Mouse (Mus musculus): Measurements from ENCODE around the gene Ptma. TPM values are rescaled to one million over a fixed set of nuclear protein-coding genes. Genes with fewer than 3 reads are reported as not detected.

The Ptma gene
- polyA plus RNA-seq, 1 experiment = 672 TPM

- 93% methylated on average over 4 of the region's 4 CpGs for WGBS
- no peaks in the 10 kb centered on the region for H3K27me3 ChIP-seq (ENCODE audit: control insufficient read depth, insufficient read depth, low read length)
- no peak for DNase-seq
- no peak overlapping the region for H3K4me3 ChIP-seq (replicated peaks; ENCODE audit: insufficient read depth, low read depth, low read length)
- TF ChIP-seq POLR2A (IDR thresholded peaks at IDR 0.05; ENCODE audit: borderline replicate concordance, insufficient read depth, low read length) = no peak
- H3K27ac ChIP-seq (ENCODE audit: insufficient read depth, low read length) = no peak overlapping the region
- H3K4me1 ChIP-seq (ENCODE audit: control insufficient read depth, insufficient read depth, low read length) = no peaks in the 10 kb centered on the region; the same call in 1 of the 2 replicates
These were observed 36.6 kb upstream of the Ptma start for GRCm38 (mm10) chr1:86489901-86490300.

- no peak for DNase-seq
- no peak overlapping the region for H3K27ac ChIP-seq (ENCODE audit: insufficient read depth, low read length)
- H3K4me3 ChIP-seq (replicated peaks; ENCODE audit: insufficient read depth, low read depth, low read length) = no peak overlapping the region
- H3K4me1 ChIP-seq (ENCODE audit: control insufficient read depth, insufficient read depth, low read length) = no peaks in the 10 kb centered on the region; the same call in 1 of the 2 replicates
- WGBS = 57% methylated on average over 3 of the region's 3 CpGs
- no peaks in the 10 kb centered on the region for H3K27me3 ChIP-seq (ENCODE audit: control insufficient read depth, insufficient read depth, low read length)
- no peak for TF ChIP-seq POLR2A (IDR thresholded peaks at IDR 0.05; ENCODE audit: borderline replicate concordance, insufficient read depth, low read length)
- TF ChIP-seq CTCF (IDR thresholded peaks at IDR 0.05; ENCODE audit: borderline replicate concordance, insufficient read depth, low read depth, low read length) = no peak
These were observed 35.8 kb upstream of the Ptma start for GRCm38 (mm10) chr1:86490697-86491096.

DNA sequence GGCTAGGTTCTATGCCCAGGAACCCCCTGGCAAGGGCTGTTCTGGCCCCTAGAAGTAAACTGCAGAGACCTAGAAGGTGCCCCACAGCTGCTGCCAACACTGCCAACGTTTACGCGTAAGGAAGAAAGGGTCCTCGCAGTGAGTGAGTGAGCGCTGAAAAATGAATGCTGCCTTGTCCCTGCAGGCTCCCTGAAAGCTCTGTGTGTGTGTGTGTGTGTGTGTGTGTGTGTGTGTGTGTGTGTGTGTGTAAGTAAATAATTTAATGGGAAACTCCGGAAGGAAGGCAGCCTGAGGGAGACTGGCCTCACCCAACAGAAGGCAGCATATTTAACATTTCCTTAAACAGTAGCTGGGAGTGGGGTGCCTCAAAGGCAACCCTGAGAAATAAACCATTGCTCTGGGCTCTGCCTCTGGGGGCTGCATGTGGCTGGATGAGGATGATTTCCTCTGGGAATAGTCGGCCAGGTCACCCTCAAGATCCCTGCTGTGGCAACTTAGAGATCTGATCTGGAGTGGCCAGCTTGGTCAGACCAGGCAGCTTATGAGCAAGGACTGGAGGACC is 34.9 kb upstream of the Ptma start:
- Histone ChIP-seq H3K27me3 (ENCODE audit: control insufficient read depth, insufficient read depth, low read length) (no peaks in the 10 kb centered on the region), H3K27ac (ENCODE audit: insufficient read depth, low read length) (no peak overlapping the region), H3K4me3 (replicated peaks; ENCODE audit: insufficient read depth, low read depth, low read length) (no peak overlapping the region), H3K4me1 (ENCODE audit: control insufficient read depth, insufficient read depth, low read length) (no peaks in the 10 kb centered on the region; the same call in 1 of the 2 replicates)
- DNase-seq = no peak
- TF ChIP-seq CTCF (IDR thresholded peaks at IDR 0.05; ENCODE audit: borderline replicate concordance, insufficient read depth, low read depth, low read length) (no peak), POLR2A (IDR thresholded peaks at IDR 0.05; ENCODE audit: borderline replicate concordance, insufficient read depth, low read length) (no peak)
- WGBS = 53% methylated on average over 7 of the region's 7 CpGs

DNA sequence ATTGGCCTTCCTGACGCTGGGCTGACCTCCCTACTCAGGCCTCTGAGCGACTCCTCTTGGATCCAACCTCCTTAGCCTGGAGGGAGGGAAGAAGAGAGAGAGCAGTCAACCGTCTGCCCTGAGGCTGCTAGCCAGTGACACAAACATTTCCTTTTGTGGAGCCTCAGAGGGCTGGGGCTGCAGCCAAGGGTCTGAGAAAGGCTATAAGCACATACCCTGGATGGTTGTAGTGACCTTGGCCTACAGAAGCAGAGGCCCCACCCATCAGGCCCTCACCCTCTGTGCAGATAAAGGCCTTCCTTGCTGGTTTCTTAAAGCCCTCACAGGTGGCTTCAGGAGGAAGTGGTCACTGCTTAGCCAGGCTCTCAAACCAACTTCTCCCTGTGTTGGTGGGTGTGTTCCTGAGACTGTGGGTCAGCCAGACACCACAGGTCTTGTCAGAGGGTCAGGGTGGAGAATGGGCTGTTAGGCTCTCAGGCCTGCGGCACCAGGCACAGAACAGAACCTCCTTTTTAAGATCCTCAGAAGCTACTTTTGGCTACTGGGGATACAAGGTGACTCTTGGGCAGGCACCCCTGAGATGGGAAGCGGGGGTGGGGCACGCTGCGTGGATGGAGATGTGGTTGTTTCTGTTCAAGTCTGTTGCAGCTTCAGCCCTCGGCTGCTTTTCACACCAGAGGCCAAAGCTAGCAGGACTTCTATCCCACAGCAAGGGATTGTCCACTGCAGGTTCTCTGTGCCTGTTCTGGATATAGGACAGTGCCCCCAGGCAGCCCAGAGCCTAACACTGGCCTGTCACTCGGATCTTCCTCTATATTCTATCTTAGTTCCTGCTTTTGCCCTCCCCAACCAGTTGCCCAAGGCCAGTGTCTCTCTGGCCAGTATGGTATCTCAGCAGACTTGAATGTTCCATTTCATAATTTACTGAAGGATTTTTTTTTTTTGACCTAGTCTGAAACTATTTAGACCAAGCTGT is 34.1 kb upstream of the Ptma start:
- no peak overlapping the region for H3K4me3 ChIP-seq (replicated peaks; ENCODE audit: insufficient read depth, low read depth, low read length)
- H3K27me3 ChIP-seq (ENCODE audit: control insufficient read depth, insufficient read depth, low read length) = no peaks in the 10 kb centered on the region
- WGBS = 69% methylated on average over 9 of the region's 9 CpGs
- no peak for DNase-seq
- no peaks in the 10 kb centered on the region; the same call in 1 of the 2 replicates for H3K4me1 ChIP-seq (ENCODE audit: control insufficient read depth, insufficient read depth, low read length)
- H3K27ac ChIP-seq (ENCODE audit: insufficient read depth, low read length) = no peak overlapping the region
- TF ChIP-seq POLR2A (IDR thresholded peaks at IDR 0.05; ENCODE audit: borderline replicate concordance, insufficient read depth, low read length) = no peak
- TF ChIP-seq CTCF (IDR thresholded peaks at IDR 0.05; ENCODE audit: borderline replicate concordance, insufficient read depth, low read depth, low read length) = no peak

DNA sequence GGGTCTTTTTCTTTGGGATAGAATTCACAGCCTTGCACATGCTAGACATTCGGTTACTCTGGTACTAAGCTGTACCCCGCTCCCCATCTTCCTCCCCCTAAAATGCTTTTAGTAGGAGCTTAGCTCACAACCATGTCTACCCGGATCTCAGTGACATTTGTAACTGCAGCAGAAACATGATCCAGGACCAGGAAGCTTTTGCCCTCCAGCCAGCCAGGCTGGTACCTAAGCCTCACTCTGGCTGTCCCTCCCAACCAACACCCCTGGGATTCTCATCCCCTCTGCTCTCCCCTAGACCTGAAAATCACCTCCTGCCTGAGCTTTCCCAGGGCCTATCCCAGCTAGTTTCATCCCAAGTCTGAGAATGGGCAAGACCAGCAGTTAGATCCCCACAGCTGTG is 32.7 kb upstream of the Ptma start:
- H3K27ac ChIP-seq (ENCODE audit: insufficient read depth, low read length) = no peak overlapping the region
- H3K4me1 ChIP-seq (ENCODE audit: control insufficient read depth, insufficient read depth, low read length) = peaks cover 2% of the 10 kb centered on the region
- TF ChIP-seq POLR2A (IDR thresholded peaks at IDR 0.05; ENCODE audit: borderline replicate concordance, insufficient read depth, low read length) = no peak
- TF ChIP-seq CTCF (IDR thresholded peaks at IDR 0.05; ENCODE audit: borderline replicate concordance, insufficient read depth, low read depth, low read length) = no peak
- no peak for DNase-seq
- H3K4me3 ChIP-seq (replicated peaks; ENCODE audit: insufficient read depth, low read depth, low read length) = no peak overlapping the region
- H3K27me3 ChIP-seq (ENCODE audit: control insufficient read depth, insufficient read depth, low read length) = no peaks in the 10 kb centered on the region
- 94% methylated on average over 3 of the region's 3 CpGs for WGBS

DNA sequence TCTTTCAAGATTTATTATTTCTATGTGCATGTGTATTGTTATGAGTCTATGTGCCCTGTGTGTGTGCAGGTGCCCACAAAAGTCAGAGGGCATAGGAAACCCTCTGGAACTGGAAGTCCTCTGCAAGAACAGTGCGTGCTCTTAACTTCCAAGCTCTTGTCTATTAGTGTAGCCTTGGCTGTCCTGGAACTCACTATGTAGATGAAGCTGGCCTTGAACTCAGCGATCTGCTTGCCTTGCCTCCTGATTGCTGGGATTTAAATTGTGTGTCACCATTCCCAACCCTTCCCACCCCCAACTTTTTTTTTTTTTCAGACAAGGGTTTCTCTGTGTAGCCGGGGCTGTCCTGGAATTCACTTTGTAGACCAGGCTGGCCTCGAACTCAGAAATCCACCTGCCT is 30.2 kb upstream of the Ptma start:
- H3K27me3 ChIP-seq (ENCODE audit: control insufficient read depth, insufficient read depth, low read length) = no peaks in the 10 kb centered on the region
- peaks cover 12% of the 10 kb centered on the region for H3K4me1 ChIP-seq (ENCODE audit: control insufficient read depth, insufficient read depth, low read length)
- H3K4me3 ChIP-seq (replicated peaks; ENCODE audit: insufficient read depth, low read depth, low read length) = no peak overlapping the region
- TF ChIP-seq CTCF (IDR thresholded peaks at IDR 0.05; ENCODE audit: borderline replicate concordance, insufficient read depth, low read depth, low read length) = no peak
- TF ChIP-seq POLR2A (IDR thresholded peaks at IDR 0.05; ENCODE audit: borderline replicate concordance, insufficient read depth, low read length) = no peak
- no peak overlapping the region for H3K27ac ChIP-seq (ENCODE audit: insufficient read depth, low read length)
- 97% methylated on average over 4 of the region's 4 CpGs for WGBS
- no peak for DNase-seq

DNA sequence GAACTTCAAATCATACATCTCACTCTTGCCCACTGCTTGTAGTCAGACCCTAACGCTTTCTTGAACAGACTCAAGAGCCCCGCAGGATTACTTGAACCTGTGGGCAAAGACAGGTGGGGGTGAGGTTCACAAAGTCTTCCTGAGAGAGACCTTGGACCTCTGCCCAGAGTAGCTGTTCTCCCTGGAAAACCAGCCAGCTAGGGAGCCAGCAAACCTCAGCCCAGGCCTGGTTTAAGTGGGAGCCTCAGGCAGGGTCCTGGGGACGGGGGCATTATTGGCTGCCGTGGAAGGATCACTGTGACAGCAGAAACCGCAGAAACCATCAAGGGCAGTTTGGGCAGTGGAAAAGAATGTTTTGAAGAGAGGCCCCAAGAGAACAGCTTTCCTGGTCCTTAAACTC is 29.2 kb upstream of the Ptma start:
- Histone ChIP-seq H3K4me3 (replicated peaks; ENCODE audit: insufficient read depth, low read depth, low read length) (no peak overlapping the region), H3K27me3 (ENCODE audit: control insufficient read depth, insufficient read depth, low read length) (no peaks in the 10 kb centered on the region), H3K4me1 (ENCODE audit: control insufficient read depth, insufficient read depth, low read length) (peaks cover 14% of the 10 kb centered on the region), H3K27ac (ENCODE audit: insufficient read depth, low read length) (no peak overlapping the region)
- 65% methylated on average over 5 of the region's 5 CpGs for WGBS
- TF ChIP-seq POLR2A (IDR thresholded peaks at IDR 0.05; ENCODE audit: borderline replicate concordance, insufficient read depth, low read length) (no peak), CTCF (IDR thresholded peaks at IDR 0.05; ENCODE audit: borderline replicate concordance, insufficient read depth, low read depth, low read length) (no peak)
- no peak for DNase-seq

- DNase-seq = no peak
- no peak overlapping the region for H3K27ac ChIP-seq (ENCODE audit: insufficient read depth, low read length)
- H3K27me3 ChIP-seq (ENCODE audit: control insufficient read depth, insufficient read depth, low read length) = no peaks in the 10 kb centered on the region
- whole genome bisulfite sequencing = 81% methylated on average over 3 of the region's 3 CpGs
- TF ChIP-seq CTCF (IDR thresholded peaks at IDR 0.05; ENCODE audit: borderline replicate concordance, insufficient read depth, low read depth, low read length) = no peak
- no peak for TF ChIP-seq POLR2A (IDR thresholded peaks at IDR 0.05; ENCODE audit: borderline replicate concordance, insufficient read depth, low read length)
- H3K4me3 ChIP-seq (replicated peaks; ENCODE audit: insufficient read depth, low read depth, low read length) = no peak overlapping the region
- H3K4me1 ChIP-seq (ENCODE audit: control insufficient read depth, insufficient read depth, low read length) = peaks cover 14% of the 10 kb centered on the region
These were observed 28.5 kb upstream of the Ptma start for GRCm38 (mm10) chr1:86497986-86498385.

All from cerebellum, adult 2 months (tissue).